Mouse (Mus musculus) left cerebral cortex, postnatal 10 days (tissue): Measurements from ENCODE around the gene Nsdhl. TPM values are rescaled to one million over a fixed set of nuclear protein-coding genes. Genes with fewer than 3 reads are reported as not detected.

Experiments used
- DNase-seq, 2 experiments: peaks; one replicate each; pipeline ENCODE4 v3.0.0; 2021 to 2022; ENCODE audit warnings: low spot score in 2 of 2, mixed read lengths in 1 of 2; ENCODE audit errors: extremely low spot score in 1 of 2
- intact Hi-C: fragments of 180-260 bp; cut with DNase I; formaldehyde crosslinking; loops from one replicate; pipeline ENCODE4 v1.15.1; 2025
- total RNA-seq, 2 experiments: library from RNA; stranded (reverse); gene quantifications; 2 replicates each; pipeline ENCODE4 v1.2.3; 2021

Gene Nsdhl
- total RNA-seq: 10 to 100 TPM; 47.7 to 52.7 TPM

GRCm38 (mm10) chrX:72917884-72918681 is at the start of gene Nsdhl, which contains the start of gene Cetn2:
Gene Nsdhl (plus strand): TSS chrX:72918557.
Gene Cetn2 (minus strand): TSS chrX:72918411.
- intact Hi-C loops: no loop called here
- peak; percentile 91 to 92 for DNase-seq

- intact Hi-C loops: no loop called here
- peak; percentile 17 to 71 for DNase-seq
These were observed 22.8 kb upstream of the Nsdhl start for GRCm38 (mm10) chrX:72895388-72896054.

GRCm38 (mm10) chrX:72896055-72896437 is 22.3 kb upstream of the Nsdhl start:
- intact Hi-C loops: no loop called here
- no peak for DNase-seq

GRCm38 (mm10) chrX:72902530-72902929 is 15.8 kb upstream of the Nsdhl start:
- intact Hi-C loops: no loop called here
- DNase-seq: no peak

GRCm38 (mm10) chrX:72907619-72908403 is 10.5 kb upstream of the Nsdhl start:
- no peak for DNase-seq
- intact Hi-C loops: loop anchor here (5.0 kb wide), 2 partner anchors 86 to 1261 kb away; no protein-coding TSS in a partner anchor

- peak; percentile 9 to 30 for DNase-seq
- intact Hi-C loops: loop anchor here (5.0 kb wide), 2 partner anchors 86 to 1261 kb away; no protein-coding TSS in a partner anchor
These were observed 10.0 kb upstream of the Nsdhl start for GRCm38 (mm10) chrX:72908404-72908741.

GRCm38 (mm10) chrX:72911611-72912010 is 6.7 kb upstream of the Nsdhl start:
- DNase-seq: no peak
- intact Hi-C loops: no loop called here

- no peak for DNase-seq
- intact Hi-C loops: no loop called here
These were observed 314 bp downstream of the Nsdhl start for GRCm38 (mm10) chrX:72918682-72919059.

GRCm38 (mm10) chrX:72921391-72921790 is 3.0 kb downstream of the Nsdhl start:
- intact Hi-C loops: no loop called here
- DNase-seq: no peak

GRCm38 (mm10) chrX:72953464-72953863 is 35.1 kb downstream of the Nsdhl start:
- no peak for DNase-seq
- intact Hi-C loops: no loop called here

- intact Hi-C loops: no loop called here
- no peak for DNase-seq
These were observed 38.1 kb downstream of the Nsdhl start for GRCm38 (mm10) chrX:72956486-72956885.

- DNase-seq: no peak
- intact Hi-C loops: no loop called here
These were observed 42.1 kb downstream of the Nsdhl start for GRCm38 (mm10) chrX:72960431-72960830.

- intact Hi-C loops: no loop called here
- no peak for DNase-seq
These were observed 43.2 kb downstream of the Nsdhl start for GRCm38 (mm10) chrX:72961511-72961910.

- intact Hi-C loops: no loop called here
- no peak for DNase-seq
These were observed 44.4 kb downstream of the Nsdhl start for GRCm38 (mm10) chrX:72962743-72963142.

- intact Hi-C loops: no loop called here
- no peak for DNase-seq
These were observed 64.5 kb downstream of the Nsdhl start for GRCm38 (mm10) chrX:72982831-72983230.

- DNase-seq: no peak
- intact Hi-C loops: no loop called here
These were observed 67.2 kb downstream of the Nsdhl start for GRCm38 (mm10) chrX:72985607-72986006.

GRCm38 (mm10) chrX:72986841-72987519 is 68.6 kb downstream of the Nsdhl start, which contains the start of gene Zfp185:
Gene Zfp185 (plus strand): TSS chrX:72987339.
- DNase-seq: peak in 1 of 2 experiments; percentile 53
- intact Hi-C loops: no loop called here

GRCm38 (mm10) chrX:72987520-72987905 is 69.2 kb downstream of the Nsdhl start:
- DNase-seq: no peak
- intact Hi-C loops: no loop called here

- intact Hi-C loops: no loop called here
- no peak for DNase-seq
These were observed 70.1 kb downstream of the Nsdhl start for GRCm38 (mm10) chrX:72988431-72988830.
